In genomic region chr4:107889385-107889730, GRCm38 (mm10) we compare ENCODE assay signal across 8 mouse cellular contexts. TPM values are rescaled to one million over a fixed set of nuclear protein-coding genes. Genes with fewer than 3 reads are reported as not detected.
DNase-seq lines count a peak whose midpoint lies in the region; ATAC-seq and TF ChIP-seq lines count a peak whose summit lies in the region.

No protein-coding gene starts in this region.

- peak; percentile 29 for ATAC-seq in heart, embryonic 12.5 days (ENCODE audit: insufficient number of reproducible peaks, low FRiP score)
- no peak for ATAC-seq in G1E (ENCODE audit: extremely low read depth, insufficient number of reproducible peaks, low FRiP score, poor library complexity, severe bottlenecking)
- peak; percentile 7 to 13; a peak in 1 of 4 replicates for ATAC-seq in hematopoietic stem cell, adult 5-6 weeks (replicated peaks in 1 of 2; ENCODE audit: insufficient read depth in 1 of 2, low FRiP score in 2 of 2, low TSS enrichment in 1 of 2, low read depth in 1 of 2, poor library complexity in 2 of 2, severe bottlenecking in 2 of 2)
- ATAC-seq in megakaryocyte-erythroid progenitor cell, adult 5-6 weeks (replicated peaks; ENCODE audit: low FRiP score, low TSS enrichment, poor library complexity, severe bottlenecking) = peak; percentile 24; the same call in 1 of the 2 replicates

- peak overlapping the region; percentile 60 for H3K4me3 ChIP-seq in heart, embryonic 12.5 days
- peak overlapping the region; percentile 76 for H3K4me3 ChIP-seq in G1E (ENCODE audit: low read depth, low read length)

- H3K4me1 ChIP-seq in heart, embryonic 12.5 days (replicated peaks) = peaks cover 14% of the 10 kb centered on the region; the same call in 1 of the 2 replicates
- H3K4me1 ChIP-seq in G1E (ENCODE audit: insufficient read depth, low read depth, low read length) = peaks cover 29% of the 10 kb centered on the region

- H3K9ac ChIP-seq in heart, embryonic 12.5 days = peak overlapping the region; percentile 76

- H3K27me3 ChIP-seq in heart, embryonic 12.5 days (replicated peaks) = no peaks in the 10 kb centered on the region
- no peaks in the 10 kb centered on the region for H3K27me3 ChIP-seq in G1E (ENCODE audit: insufficient read depth, low read length)

- DNase-seq in heart, adult 9 months (ENCODE audit: low spot score in 2 of 2) = no peak
- DNase-seq in G1E (ENCODE audit: low spot score) = no peak
- DNase-seq in yolk sac, embryonic 10.5 days (ENCODE audit: low spot score) = no peak
- no peak for DNase-seq in retina, embryonic 14.5 days (ENCODE audit: low spot score)
- no peak for DNase-seq in embryo, embryonic 9.5 days (ENCODE audit: extremely low spot score)

- no peaks in the 10 kb centered on the region for H3K9me3 ChIP-seq in heart, embryonic 12.5 days (replicated peaks)
- H3K9me3 ChIP-seq in G1E (replicated peaks) = no peaks in the 10 kb centered on the region

- peak overlapping the region; percentile 87 for H3K27ac ChIP-seq in heart, embryonic 12.5 days (ENCODE audit: poor library complexity, severe bottlenecking)

- 1% methylated on average over 12 of the region's 12 CpGs for WGBS in heart, embryonic 12.5 days

- H3K4me2 ChIP-seq in heart, embryonic 12.5 days = peak overlapping the region; percentile 84

- no peak for TF ChIP-seq CTCF in G1E (IDR thresholded peaks at IDR 0.05; ENCODE audit: low read depth, low read length)

- peaks cover 53% of the 10 kb centered on the region for H3K36me3 ChIP-seq in heart, embryonic 12.5 days
- H3K36me3 ChIP-seq in G1E (replicated peaks) = peaks cover 76% of the 10 kb centered on the region

RNA-seq across cellular contexts. Expression of gene 0610037L13Rik, which starts 0.3 kb away (rescaled TPM):
- 104 and 105 TPM in 2 replicates for polyA plus RNA-seq in heart, embryonic 12.5 days (2016; fragmentation: Nextera tagmentation; extraction: Ambion mirVana)
- total RNA-seq in G1E (2014; fragmentation: Nextera tagmentation) = 50.5 and 58.7 TPM in 2 replicates
- total RNA-seq in G1E (2017) = 35.0 and 48.3 TPM in 2 replicates
- 2.4 and 2.7 TPM in 2 replicates for polyA plus RNA-seq in G1E (2012)
- total RNA-seq in hematopoietic stem cell, adult 5-6 weeks (2017) = 48.2 and 68.1 TPM in 2 replicates
- total RNA-seq in megakaryocyte-erythroid progenitor cell, adult 5-6 weeks (2014; fragmentation: Nextera tagmentation) = 51.1 and 53.5 TPM in 2 replicates
- total RNA-seq in megakaryocyte-erythroid progenitor cell, adult 5-6 weeks (2017) = 49.8 and 60.8 TPM in 2 replicates

RNA-seq across cellular contexts. Expression of gene Magoh, which starts 9.8 kb away (rescaled TPM):
- polyA plus RNA-seq in heart, embryonic 12.5 days (2016; fragmentation: Nextera tagmentation; extraction: Ambion mirVana) = 106 and 114 TPM in 2 replicates
- total RNA-seq in G1E (2014; fragmentation: Nextera tagmentation) = 149 and 177 TPM in 2 replicates
- total RNA-seq in G1E (2017) = 338 and 372 TPM in 2 replicates
- polyA plus RNA-seq in G1E (2012) = 5.7 and 6.4 TPM in 2 replicates
- 217 and 291 TPM in 2 replicates for total RNA-seq in hematopoietic stem cell, adult 5-6 weeks (2017)
- total RNA-seq in megakaryocyte-erythroid progenitor cell, adult 5-6 weeks (2014; fragmentation: Nextera tagmentation) = 256 and 308 TPM in 2 replicates
- total RNA-seq in megakaryocyte-erythroid progenitor cell, adult 5-6 weeks (2017) = 300 and 428 TPM in 2 replicates

RNA-seq across cellular contexts. Expression of gene Cpt2, which starts 34.1 kb away (rescaled TPM):
- polyA plus RNA-seq in heart, embryonic 12.5 days (2016; fragmentation: Nextera tagmentation; extraction: Ambion mirVana) = 56.7 and 58.8 TPM in 2 replicates
- total RNA-seq in G1E (2014; fragmentation: Nextera tagmentation) = 33.5 and 35.8 TPM in 2 replicates
- 23.2 and 31.8 TPM in 2 replicates for total RNA-seq in G1E (2017)
- polyA plus RNA-seq in G1E (2012) = 75.4 and 97.0 TPM in 2 replicates
- 24.1 and 24.6 TPM in 2 replicates for total RNA-seq in hematopoietic stem cell, adult 5-6 weeks (2017)
- 48.6 and 51.8 TPM in 2 replicates for total RNA-seq in megakaryocyte-erythroid progenitor cell, adult 5-6 weeks (2014; fragmentation: Nextera tagmentation)
- 25.6 and 44.4 TPM in 2 replicates for total RNA-seq in megakaryocyte-erythroid progenitor cell, adult 5-6 weeks (2017)
